Mouse (Mus musculus): ENCODE measurements around the gene Il18.
A peak's percentile ranks its signal among the peaks of the same experiment; 100 is the strongest.

Gene Il18

DNA sequence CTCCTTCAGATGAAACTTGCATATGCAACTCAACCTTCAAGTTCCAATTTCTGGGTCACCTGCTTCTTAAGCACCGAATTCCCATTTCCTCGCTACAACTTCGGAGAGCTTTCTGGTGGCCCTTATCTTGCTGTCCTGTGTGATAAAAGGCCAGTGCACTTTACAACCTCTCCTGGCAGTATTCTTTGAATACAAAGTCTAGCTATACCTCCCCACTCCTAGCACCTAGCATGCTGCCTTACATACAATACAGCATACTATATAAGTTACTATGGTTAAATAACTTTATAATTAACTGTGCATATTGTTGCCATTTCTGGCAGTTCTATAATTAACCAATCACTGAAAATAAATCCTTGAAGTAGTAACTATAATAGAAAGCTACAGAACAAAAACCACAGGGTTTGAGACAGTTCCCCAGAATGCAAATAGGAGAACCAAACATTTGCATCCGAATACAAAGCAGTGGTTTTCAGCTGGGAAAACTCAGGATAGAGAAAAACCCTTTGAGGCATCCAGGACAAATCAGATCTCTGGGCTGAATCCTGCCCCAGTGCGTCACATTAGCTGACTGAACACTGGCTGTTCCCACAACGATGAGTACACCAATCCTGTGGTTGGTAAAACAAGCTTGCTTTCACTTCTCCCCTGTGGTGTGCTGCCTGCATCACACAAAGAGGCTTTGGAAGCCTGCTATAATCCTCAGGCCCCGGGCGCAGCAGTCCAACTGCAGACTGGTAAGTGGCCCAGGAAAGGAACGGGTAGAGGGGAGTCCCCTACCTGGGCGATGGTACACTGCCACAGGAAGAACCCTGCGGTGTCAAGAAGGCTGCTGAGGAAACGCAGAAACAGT lies at the start of gene Il18:
Gene Il18, plus strand, starts transcription at position 587 of the 853 bp plus-strand sequence.
- DNase-seq (ENCODE audit: low read depth, low spot score) = no peak

DNA sequence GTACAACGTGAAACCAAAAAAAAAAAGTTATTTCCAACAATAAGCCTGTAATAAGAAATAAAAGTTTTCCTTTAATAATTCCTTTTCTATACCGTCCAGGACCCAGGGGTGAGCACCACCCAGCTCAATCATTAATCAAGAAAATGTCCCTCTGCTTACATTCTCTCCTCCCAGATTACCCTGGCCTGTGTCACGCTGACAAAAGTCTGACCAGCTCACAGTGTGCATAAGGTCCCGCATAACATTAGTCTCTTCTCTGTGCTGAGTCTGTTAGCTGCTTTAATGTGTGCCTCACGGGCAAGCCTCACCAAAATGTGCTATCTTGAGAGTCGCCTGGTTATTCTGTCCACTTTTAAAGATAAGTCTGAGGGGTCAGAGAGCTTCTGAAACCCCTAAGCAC lies 49.2 kb upstream of the Il18 start:
- DNase-seq (ENCODE audit: low read depth, low spot score) = no peak

DNA sequence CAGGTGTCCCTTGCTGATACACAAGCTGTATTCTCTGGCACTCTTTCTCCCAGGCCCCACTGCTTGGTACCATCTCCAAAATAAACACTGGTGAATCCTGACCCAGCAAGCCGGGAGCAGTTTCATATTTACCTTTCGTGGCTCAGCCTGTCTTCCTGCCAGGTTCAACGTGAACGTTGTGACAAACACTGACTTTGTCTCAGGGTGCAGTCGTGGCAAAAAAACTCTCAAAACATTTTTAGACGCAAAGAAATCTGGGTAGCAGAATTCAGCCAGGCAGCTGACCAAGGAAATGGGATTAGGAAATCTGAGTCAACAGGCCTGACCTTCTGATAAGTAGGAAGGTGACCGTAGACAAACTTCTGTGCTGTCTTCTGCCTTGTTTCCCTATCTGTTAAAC lies 47.1 kb upstream of the Il18 start:
- DNase-seq (ENCODE audit: low read depth, low spot score) = no peak

DNA sequence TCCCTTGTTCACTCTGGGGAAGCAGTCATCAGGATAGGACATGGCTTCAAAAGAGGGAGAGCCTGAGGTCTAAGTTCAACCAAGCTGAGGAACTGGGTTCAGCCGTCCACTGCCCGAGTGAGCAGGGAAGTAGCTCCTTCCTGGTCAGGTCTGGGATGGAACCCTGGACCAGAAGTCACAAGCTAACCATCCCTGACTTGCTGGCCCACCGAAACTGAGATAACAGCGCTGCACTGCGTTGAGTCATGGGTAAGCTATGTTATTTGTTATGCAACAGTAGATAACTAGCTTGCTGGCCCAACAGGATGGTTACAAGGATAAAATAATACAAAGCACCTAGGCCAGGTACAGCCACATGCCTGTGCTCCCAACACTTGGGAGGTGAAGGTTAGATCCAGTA lies 39.2 kb upstream of the Il18 start:
- DNase-seq (ENCODE audit: low read depth, low spot score) = no peak

DNA sequence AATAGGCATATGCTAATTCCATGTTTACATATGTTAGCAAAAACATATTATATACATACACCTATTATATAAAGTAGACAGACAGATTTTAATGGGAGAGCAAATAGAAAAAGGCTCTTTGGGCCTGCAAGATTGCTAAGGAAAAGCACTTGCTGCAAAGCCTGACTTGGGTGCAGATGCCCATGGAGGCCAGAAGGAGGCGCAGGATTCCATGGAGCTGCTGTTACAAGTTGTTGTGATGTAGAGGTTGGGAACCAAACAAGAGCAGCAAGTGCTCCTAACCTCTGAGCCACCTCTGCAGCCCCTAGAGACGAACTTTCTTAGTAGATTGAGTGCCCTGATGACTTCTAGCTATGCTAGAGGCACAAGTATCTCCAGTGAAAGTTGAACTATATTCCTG lies 35.8 kb upstream of the Il18 start:
- DNase-seq (ENCODE audit: low read depth, low spot score) = no peak

DNA sequence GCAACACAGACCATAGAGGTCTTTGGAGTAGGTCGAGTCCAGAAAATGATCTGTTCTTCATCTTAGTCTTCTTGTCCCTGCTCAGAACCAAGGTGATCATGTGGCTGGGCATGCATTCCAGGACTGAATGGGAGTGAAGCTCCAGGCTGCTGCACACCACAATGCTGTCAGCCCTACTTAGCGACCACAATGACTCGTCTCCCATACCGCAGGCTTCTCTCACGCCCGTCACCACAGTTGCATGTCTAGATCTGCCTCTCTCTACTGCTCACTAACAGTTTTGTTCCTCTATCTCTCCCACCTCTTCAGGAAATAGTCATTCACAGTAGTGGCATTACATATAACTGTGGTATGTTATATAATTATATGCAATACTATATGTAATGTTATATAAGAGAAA lies 33.9 kb upstream of the Il18 start:
- DNase-seq (ENCODE audit: low read depth, low spot score) = no peak

DNA sequence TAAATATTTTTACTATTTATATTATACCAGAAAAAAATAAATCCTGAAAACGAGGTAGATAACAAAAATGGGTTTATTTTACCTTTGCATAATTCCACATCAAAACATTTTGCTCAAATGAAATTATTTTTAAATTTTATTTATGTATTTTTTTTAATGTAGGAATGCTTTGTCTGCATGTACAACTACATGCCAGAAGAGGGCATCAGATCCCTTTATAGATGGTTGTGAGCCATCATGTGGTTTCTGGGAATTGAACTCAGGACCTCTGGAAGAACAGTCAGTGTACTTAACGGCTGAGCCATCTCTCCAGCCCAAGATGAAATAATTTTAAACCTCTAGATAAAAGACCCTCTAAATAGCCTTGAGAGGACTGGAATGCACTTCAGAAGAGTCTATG lies 33.1 kb upstream of the Il18 start:
- DNase-seq (ENCODE audit: low read depth, low spot score) = no peak

DNA sequence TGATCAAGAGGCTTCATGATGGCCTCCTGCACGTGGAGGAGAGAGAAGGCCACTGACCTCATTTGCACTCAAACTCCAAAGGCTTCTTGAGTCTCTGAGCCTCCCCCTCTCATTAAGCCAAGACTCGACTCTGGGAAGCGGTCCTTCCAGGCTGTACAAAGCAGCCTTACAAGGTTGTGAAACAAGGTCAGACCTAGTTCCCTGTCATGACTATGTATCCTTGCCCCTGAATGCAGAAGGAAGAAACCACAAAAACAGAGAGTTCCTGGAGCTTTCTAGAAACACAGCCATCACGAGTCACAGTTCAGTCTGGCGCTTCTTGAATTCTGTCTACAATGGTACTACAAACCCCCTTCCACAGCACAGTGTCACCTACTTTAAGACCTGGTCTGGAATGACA lies 32.1 kb upstream of the Il18 start:
- DNase-seq (ENCODE audit: low read depth, low spot score) = no peak

DNA sequence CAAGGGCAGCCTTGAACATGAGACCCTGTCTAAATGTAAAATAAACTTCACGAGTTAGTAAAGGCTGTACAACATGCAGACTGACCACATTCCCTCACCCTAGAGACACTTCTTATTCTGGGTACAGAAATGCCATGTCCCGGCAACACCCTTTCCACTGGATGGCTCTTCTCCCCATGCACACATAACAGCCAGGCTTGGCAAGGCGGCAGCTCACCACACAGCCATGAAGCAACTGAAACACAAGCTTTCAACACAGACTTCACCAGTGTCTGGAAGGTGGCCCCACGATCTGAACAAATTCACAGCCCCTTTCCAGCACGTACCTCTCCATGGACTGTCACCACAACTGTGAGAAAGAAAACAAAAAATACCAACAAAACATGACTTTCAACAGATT lies 29.7 kb upstream of the Il18 start:
- DNase-seq (ENCODE audit: low read depth, low spot score) = no peak

DNA sequence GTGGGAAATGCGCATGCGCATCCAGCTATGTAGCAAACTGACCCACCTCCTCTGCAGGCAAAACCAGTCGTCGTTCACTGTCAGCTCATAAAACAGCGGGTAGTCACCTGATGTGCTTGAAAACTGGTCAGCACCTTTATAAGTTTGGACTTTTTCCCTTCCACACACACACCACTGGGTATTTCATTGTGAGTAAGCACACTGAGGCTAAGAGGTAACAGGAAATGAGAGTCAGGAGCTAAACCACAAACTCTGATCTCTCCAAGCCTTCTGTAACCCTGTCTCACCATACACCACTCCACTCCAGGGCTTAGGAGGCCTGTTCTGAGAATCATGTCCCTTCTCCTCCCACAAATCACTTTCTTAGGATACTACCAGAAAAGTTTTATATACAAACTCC lies 29.0 kb upstream of the Il18 start:
- no peak for DNase-seq (ENCODE audit: low read depth, low spot score)

DNA sequence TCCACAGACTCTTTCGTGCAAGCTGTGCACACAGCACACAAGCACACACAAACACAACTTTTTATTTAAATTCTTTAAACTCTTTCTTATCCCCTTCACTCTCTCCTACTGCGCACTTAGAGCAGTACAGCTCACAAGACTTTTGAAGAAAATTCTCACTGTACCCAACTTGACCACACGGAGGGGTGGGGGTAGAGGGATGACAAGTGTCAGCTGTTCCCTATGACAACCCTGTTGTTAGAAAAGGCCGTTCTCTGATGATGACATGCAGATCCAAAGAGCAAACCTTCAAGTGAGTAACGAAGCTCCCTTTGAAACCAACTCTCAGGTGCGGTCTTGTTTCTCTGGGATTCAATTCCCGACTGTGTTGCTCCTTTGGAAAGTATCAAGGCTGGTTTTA lies 26.8 kb upstream of the Il18 start:
- DNase-seq (ENCODE audit: low read depth, low spot score) = no peak

DNA sequence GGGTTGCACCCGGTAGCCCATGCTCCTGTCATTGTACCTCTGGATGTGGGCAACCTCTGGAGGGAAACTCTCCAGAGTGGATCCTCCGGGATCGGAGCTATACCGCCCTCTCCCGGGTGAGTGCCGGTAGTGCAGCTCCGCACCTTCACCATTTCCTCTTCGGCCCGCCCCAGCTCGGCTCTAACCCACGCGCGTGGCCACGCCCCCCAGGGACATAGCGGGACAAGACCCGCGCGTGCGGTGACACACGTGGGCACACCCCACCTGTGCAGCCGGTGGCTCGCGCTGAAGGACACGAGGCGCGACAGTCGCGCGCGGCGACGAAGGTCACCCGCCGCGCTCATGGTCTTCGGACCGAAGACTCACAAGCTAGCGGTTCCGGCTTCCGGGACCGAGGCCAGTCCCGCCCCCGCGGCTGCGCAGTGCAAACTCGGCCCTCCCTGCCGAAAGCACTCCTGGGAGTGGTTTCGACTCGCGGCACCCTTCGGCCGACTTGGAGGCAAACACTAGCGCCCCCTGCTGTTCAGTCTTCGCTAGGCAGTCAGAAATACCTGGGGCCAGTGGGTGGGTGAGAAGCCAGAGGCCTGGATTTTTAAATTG lies 26.2 kb upstream of the Il18 start, which contains the start of gene Pts:
Gene Pts, minus strand, starts transcription at position 432 of the 600 bp plus-strand sequence.
- peak; percentile 97 for DNase-seq (ENCODE audit: low read depth, low spot score)

DNA sequence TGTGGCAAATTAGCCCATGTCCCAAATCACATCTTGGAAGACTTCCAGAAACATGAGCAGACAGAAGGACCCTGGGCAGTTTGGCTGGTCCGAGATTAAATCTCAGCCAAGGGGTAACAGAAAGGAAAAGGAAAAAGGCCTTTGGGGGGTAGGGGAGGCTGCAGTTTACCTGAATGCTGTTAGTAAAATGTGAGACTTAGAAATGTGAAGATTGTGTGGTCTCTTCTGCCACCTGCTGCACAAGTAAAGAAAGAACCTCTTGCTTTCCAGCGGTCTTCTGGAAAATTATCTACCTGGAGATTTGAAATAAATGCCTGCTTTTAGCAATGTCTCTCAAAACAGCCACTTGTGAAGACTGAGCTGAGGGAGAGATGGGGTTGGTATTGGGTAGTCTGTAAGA lies 23.7 kb upstream of the Il18 start:
- DNase-seq (ENCODE audit: low read depth, low spot score) = no peak

DNA sequence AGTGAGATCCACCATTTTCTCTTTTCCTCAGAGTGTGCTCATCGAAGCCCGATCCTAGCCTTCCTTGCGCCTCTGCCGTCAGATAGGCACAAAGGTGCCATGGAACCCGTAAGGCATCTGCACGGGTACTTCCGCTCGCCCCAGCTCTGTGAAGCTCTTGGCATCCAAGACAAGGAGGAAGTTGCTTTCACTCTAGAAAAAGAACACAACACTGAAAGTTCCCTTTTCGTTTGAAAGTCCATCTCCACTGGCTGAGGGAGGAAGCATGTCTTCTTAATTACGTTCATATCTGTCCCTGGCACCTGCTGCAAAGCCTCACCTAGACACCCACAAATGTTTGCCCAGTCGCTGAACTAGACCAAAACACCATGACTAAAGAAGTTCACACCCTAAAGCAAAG lies 21.3 kb upstream of the Il18 start:
- DNase-seq (ENCODE audit: low read depth, low spot score) = no peak

DNA sequence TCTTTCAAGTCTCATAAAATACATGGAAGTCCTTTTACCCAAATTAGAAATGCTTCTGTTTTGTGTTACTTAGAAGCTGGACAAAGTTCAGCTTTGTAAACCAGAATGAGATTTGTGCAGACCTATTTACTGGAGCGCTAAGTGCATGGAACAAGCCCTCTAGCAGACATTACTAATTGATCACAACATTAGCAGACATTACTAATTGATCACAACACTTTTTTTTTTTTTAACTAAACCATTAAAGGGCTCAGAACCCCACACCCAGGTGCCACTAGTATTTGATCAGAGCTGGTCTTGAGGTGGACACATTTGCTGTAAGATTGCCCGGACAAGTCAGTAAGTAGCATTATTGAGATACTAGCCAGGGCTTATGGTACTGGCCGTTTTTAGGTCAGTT lies 20.8 kb upstream of the Il18 start:
- DNase-seq (ENCODE audit: low read depth, low spot score) = no peak

DNA sequence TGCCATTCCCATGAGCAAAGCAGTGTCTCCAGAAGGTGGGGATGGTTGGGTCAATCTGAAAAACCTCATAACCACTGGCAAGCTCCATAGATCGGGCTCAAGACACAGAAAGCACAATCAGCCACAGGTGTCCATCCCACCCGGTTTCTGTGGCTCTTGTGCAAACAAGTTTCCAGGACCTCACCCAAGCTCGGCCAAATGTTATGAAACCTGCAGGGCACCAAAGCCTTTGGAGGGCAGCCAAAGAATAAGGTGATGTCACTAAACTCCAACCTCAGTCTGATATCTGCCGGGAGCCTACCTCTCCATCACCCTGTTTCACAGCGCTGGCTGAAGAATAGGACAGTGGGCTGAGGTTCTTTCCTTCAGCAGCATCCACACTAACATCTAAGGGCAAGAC lies 18.7 kb upstream of the Il18 start:
- DNase-seq (ENCODE audit: low read depth, low spot score) = no peak

DNA sequence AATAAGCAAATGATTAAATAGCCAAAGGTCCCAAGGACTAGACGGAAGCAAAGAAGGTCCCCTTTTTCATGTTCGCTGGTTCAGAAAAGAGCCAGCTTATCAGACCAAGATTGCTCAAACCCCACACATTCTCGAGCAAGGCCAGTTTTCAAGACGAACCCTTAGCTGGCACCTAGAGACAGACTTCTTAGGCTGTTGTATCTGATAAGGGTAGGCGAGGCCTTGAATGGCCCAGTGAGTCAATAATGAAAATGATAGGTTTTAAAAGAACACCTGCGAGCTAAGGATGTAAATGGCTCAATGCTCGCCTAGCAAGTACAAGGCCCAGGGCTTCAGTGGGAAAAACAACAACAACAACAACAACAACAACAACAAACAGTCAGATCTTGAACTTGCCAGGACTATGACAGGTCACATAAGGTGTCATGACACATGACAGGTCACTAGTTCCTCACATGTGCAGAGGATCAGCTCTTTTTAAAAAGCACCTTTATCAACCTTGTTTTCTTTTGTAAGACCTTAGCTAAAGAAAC lies 18.0 kb upstream of the Il18 start:
- DNase-seq (ENCODE audit: low read depth, low spot score) = no peak

DNA sequence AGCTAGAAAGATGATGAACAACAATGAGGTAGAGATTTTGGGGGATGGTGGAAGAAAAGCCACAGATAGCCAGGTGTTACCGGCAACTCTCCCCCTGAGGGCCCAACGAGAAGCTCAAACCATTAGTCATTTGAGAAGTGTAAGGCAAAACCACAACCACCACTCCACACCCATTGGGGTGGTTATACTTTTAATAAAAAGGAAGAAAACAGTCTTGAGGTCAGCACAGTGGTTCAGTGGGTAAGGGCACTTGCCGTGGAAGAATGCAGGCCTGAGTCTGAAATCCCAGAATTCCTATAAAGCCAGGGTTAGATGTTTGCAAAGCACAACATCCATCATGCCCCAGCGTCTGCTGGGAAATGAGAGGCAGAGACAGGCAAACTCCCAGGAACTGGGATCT lies 17.3 kb upstream of the Il18 start:
- DNase-seq (ENCODE audit: low read depth, low spot score) = no peak

DNA sequence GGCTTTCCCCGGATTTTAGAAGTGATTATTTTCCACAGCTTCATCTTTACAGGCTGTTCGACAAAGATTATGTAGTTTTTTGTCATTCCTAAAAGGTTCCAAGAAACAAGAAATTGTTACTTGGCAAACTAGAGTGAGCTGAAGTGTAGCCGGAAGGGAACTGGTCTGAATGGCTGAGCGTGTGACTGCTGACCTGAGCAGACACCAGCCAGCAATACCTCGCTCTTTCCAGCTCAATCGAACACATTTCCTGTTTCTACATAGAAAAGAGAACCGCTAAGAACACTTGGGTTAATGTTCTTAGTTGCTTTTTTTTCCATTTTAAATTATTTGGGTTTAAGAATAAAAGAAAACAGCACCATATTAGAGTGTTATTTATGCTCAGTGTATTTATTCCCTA lies 14.5 kb upstream of the Il18 start:
- DNase-seq (ENCODE audit: low read depth, low spot score) = no peak

DNA sequence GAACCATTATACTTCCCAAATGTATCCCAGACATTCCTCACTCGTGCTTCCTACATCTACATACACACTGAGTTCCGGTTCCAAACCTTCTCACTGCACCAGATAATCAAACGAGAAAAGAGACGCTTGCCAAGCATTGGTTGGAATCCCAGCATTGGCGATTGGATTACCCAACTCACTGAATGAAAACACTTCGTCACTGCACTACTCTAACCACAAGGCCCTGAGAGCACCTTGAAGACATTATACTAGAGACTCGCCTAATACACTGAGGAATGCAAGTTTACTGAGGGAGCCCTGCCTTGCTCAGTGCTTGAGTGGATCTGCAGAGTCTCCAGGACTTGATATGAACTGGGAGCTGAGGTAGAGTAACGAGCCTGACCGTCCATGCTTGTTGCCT lies 12.2 kb upstream of the Il18 start:
- DNase-seq (ENCODE audit: low read depth, low spot score) = no peak

DNA sequence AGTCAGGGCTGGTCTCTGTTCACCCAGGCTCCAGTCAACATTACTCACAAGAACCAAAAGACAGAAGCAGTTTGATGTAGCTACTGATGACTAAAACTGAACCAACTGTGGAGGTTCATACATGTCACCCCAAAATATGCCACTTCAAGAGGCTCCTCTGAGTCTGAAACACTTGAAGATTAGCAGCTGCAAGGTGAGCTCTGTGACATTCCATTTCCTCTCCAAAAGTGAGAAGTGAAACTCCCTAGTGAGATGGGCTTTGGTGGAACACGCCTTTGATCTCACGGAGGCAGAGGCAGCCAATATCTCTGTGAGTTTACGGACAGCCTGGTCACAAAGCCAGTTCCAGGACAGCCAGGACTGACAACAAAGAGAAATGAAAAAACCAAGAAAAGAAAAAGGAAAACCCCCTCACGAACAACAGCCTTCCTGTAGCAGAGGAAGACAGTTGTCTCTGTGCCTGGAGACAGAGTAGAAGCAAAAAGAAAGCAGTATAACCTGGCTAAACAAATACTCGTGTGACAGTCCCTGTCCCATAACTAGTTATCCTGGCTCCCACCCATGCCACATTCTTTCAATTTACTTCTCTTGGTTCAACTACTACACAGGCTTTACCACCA lies 6.7 kb upstream of the Il18 start:
- DNase-seq (ENCODE audit: low read depth, low spot score) = no peak

DNA sequence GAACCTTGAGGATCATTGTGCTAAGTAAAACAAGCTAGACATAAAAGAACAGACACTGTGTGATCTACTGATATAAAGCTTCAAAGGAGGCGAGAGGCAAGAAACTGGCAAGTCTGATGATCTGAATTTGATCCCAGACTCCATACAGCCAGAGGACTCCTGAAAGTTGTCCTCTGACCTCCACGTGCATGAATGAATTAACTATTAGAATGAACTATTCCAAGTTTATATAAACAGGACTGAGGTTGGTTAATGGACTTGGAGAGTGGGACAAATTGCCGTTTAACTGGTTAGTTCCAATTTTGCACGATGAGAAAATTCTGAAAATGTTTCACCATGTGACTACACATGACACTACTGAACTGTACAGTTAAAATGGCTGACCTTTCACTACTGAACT lies 5.7 kb upstream of the Il18 start:
- no peak for DNase-seq (ENCODE audit: low read depth, low spot score)

DNA sequence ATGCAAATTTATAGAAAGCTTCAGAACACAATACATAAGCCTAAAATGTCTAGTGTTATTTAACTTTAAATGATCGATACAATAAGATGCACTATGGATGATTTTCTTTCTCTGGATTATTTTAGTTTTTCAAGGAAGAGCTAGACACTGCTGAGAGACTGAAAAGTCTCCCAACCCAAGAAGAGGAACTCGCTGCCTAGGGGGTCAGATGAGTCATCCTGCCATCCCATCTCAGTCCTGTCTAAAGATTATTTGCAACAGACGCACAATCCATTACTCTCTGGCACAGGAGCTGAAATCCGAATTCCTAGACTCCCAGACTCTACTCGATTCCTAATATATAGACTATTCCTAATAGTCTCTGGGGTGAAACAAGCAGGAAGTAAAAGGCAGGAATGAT lies 2.4 kb upstream of the Il18 start:
- no peak for DNase-seq (ENCODE audit: low read depth, low spot score)

All from embryo, embryonic 11.5 days (tissue).